Mouse (Mus musculus) C2C12 (cell line): ENCODE data around the gene Zmym4. TPM values are rescaled to one million over a fixed set of nuclear protein-coding genes. Genes with fewer than 3 reads are reported as not detected.

Source experiments
- H3K27me3 ChIP-seq: one replicate; pipeline ENCODE4 v1.6.1; 2011; ENCODE audit not compliant: control insufficient read depth, insufficient read depth, insufficient read length
- H3K36me3 ChIP-seq: one replicate; pipeline ENCODE4 v1.6.1; 2011; ENCODE audit not compliant: control insufficient read depth, insufficient read depth
- H3K4me3 ChIP-seq: one replicate; pipeline ENCODE4 v1.5.1; 2011; ENCODE audit warnings: mild to moderate bottlenecking, control low read depth; ENCODE audit not compliant: poor library complexity, insufficient read depth, severe bottlenecking
- H3K79me2 ChIP-seq: one replicate; pipeline ENCODE4 v1.6.1; 2011; ENCODE audit not compliant: control insufficient read depth, insufficient read depth
- H3K79me3 ChIP-seq: one replicate; pipeline ENCODE4 v1.6.1; 2011; ENCODE audit warnings: low read depth, control low read depth
- H3ac ChIP-seq: one replicate; pipeline ENCODE3; 2011; ENCODE audit warnings: low read depth; ENCODE audit not compliant: control insufficient read depth, insufficient read length
- CEBPB ChIP-seq: IDR thresholded peaks from one replicate; pipeline ENCODE4 v1.6.1; 2011; ENCODE audit warnings: low read depth, mild to moderate bottlenecking, control low read depth, moderate library complexity
- CTCF ChIP-seq: IDR thresholded peaks from one replicate; pipeline ENCODE4 v1.5.1; 2011; ENCODE audit not compliant: control insufficient read depth, insufficient read depth, insufficient read length
- FOSL1 ChIP-seq: IDR thresholded peaks from one replicate; pipeline ENCODE4 v1.8.0; 2011; ENCODE audit warnings: mild to moderate bottlenecking, low read length; ENCODE audit not compliant: poor library complexity, insufficient read depth, severe bottlenecking
- MAX ChIP-seq: IDR thresholded peaks from one replicate; pipeline ENCODE4 v1.6.1; 2011; ENCODE audit warnings: mild to moderate bottlenecking, control low read depth
- MYOD1 ChIP-seq: IDR thresholded peaks from one replicate; pipeline ENCODE4 v1.6.1; 2011; ENCODE audit warnings: low read depth; ENCODE audit not compliant: control insufficient read depth, insufficient read length
- MYOG ChIP-seq: IDR thresholded peaks from one replicate; pipeline ENCODE4 v1.6.1; 2011; ENCODE audit not compliant: control insufficient read depth, insufficient read length; ENCODE audit errors: extremely low read depth
- USF1 ChIP-seq: IDR thresholded peaks from one replicate; pipeline ENCODE4 v1.6.1; 2011; ENCODE audit warnings: low read depth, mild to moderate bottlenecking, control low read depth, moderate library complexity
- polyA plus RNA-seq: library from polyadenylated mRNA; unstranded; fragments of >200 nt; fragmentation: generic; extraction: Trizol; gene quantifications from one replicate; pipeline ENCODE4 v1.2.1, GENCODE M21; 2012; ENCODE audit warnings: missing spikeins

Gene Zmym4
- polyA plus RNA-seq, 1 experiment: 6.7 TPM

DNA sequence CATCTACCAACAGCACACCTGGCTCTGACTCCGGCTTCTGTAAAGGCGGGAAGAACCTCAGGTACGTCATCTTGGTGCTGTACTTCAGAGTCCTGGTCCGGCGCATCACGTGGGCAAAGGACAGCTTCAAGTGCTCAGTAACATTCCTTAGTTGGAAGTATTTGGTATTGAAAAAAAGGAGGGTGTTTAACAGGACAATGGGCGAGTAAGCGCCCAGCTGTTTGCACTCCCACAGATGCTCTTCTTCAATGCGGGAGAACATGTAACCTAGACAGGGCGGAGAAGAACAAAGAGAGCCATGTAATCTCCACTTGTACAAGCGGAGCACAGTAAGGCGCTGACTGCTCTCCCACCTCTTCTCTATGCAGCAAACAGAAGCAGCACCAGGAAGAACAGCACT is 99.2 kb downstream of the Zmym4 start:
- H3K36me3 ChIP-seq: peaks cover 24% of the 10 kb centered on the region
- no peaks in the 10 kb centered on the region for H3K79me2 ChIP-seq
- no peak for TF ChIP-seq USF1
- H3K27me3 ChIP-seq: no peaks in the 10 kb centered on the region
- H3K4me3 ChIP-seq: no peak overlapping the region
- no peak overlapping the region for H3ac ChIP-seq
- H3K79me3 ChIP-seq: no peaks in the 10 kb centered on the region

- peaks cover 16% of the 10 kb centered on the region for H3K36me3 ChIP-seq
- H3K4me3 ChIP-seq: no peak overlapping the region
- no peaks in the 10 kb centered on the region for H3K27me3 ChIP-seq
- H3K79me2 ChIP-seq: no peaks in the 10 kb centered on the region
- H3K79me3 ChIP-seq: no peaks in the 10 kb centered on the region
- TF ChIP-seq MAX (no peak), USF1 (no peak), MYOD1 (no peak), MYOG (no peak), FOSL1 (no peak), CEBPB (no peak), CTCF (no peak)
- no peak overlapping the region for H3ac ChIP-seq
Measured at GRCm38 (mm10) chr4:126861514-126862266, 106.2 kb downstream of the Zmym4 start.

DNA sequence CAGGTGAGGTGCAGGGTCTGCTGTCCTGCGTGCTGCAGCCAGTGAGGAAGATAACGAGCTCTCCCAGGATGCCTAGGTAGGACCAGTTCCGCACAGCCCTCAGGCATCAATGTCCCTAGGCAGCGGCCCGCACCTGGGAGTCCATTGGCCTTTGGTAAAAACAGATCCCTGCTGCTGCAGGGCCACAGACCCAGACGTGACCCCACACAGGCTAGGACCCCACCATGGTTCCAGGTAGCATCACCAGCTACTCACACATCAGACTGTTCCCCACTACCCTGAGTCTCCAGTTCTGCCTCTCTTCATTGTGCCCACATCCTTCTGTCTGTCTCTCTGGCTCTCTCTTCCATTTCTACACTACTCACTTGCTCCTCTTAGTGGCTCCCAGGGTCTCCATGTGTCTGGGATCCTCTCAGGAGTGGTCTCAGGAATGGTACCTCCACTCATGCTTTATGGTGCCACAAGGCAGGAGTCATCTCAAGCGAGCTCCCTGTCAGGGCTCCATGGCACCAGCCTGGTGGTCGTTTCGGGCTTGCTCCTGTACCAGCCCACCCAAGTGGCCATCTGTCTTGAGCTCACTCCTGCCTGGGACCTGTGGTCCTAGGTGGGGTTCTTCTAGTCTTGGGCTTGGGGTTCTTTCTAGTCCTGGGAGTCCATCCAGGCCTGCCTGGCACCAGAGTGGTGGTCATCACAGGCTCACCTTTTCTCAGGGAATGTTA is 107.5 kb downstream of the Zmym4 start:
- Histone ChIP-seq H3K27me3 (no peaks in the 10 kb centered on the region), H3K4me3 (no peak overlapping the region), H3K36me3 (peaks cover 15% of the 10 kb centered on the region), H3K79me2 (no peaks in the 10 kb centered on the region), H3K79me3 (no peaks in the 10 kb centered on the region), H3ac (no peak overlapping the region)
- TF ChIP-seq MYOG: no peak
- TF ChIP-seq USF1: no peak
- no peak for TF ChIP-seq CEBPB

GRCm38 (mm10) chr4:126852971-126853370 is 115.0 kb downstream of the Zmym4 start:
- H3K79me2 ChIP-seq: no peaks in the 10 kb centered on the region
- no peak for TF ChIP-seq FOSL1
- peaks cover 14% of the 10 kb centered on the region for H3K36me3 ChIP-seq
- no peaks in the 10 kb centered on the region for H3K79me3 ChIP-seq
- H3K4me3 ChIP-seq: no peak overlapping the region
- H3K27me3 ChIP-seq: no peaks in the 10 kb centered on the region
- no peak overlapping the region for H3ac ChIP-seq

- no peak overlapping the region for H3K4me3 ChIP-seq
- H3K27me3 ChIP-seq: no peaks in the 10 kb centered on the region
- H3ac ChIP-seq: no peak overlapping the region
- no peaks in the 10 kb centered on the region for H3K79me2 ChIP-seq
- H3K36me3 ChIP-seq: peaks cover 21% of the 10 kb centered on the region
- H3K79me3 ChIP-seq: no peaks in the 10 kb centered on the region
- no peak for TF ChIP-seq FOSL1
- TF ChIP-seq MAX: no peak
- no peak for TF ChIP-seq MYOD1
- no peak for TF ChIP-seq USF1
- no peak for TF ChIP-seq CTCF
- TF ChIP-seq CEBPB: no peak
- no peak for TF ChIP-seq MYOG
Measured at GRCm38 (mm10) chr4:126850778-126851080, 117.2 kb downstream of the Zmym4 start.

DNA sequence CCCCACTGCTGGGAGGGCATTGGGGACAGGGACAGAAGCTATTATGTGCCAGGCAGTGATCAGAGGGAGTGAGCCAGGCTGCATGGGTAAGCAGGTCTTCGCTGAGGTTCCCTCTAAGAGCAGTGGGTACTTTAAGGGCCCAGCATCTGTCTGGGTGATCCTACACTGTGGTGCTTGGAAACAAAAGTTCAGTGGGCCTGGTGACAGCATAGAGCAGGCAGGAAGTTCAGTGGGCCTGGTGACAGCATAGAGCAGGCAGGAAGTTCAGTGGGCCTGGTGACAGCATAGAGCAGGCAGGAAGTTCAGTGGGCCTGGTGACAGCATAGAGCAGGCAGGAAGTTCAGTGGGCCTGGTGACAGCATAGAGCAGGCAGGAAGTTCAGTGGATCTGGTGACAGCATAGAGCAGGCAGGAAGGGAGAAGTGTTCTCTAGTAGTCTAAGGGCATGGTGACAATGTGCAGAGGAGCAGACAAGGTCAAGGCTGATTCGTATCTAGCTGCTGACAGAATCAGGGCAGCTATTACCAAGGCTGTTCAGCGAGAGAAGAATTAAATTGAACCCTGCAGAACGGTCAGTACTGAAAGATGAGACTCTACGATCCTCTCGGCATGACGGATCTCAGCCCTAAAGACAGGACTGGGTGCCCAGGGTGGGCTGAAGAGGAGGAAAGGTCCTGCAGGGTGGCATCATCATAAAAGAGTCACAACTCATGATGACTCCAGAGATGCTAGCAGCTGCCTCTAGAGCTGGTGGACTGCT is 117.7 kb downstream of the Zmym4 start:
- H3K4me3 ChIP-seq: no peak overlapping the region
- no peaks in the 10 kb centered on the region for H3K27me3 ChIP-seq
- no peaks in the 10 kb centered on the region for H3K79me2 ChIP-seq
- no peak overlapping the region for H3ac ChIP-seq
- TF ChIP-seq MYOG: no peak
- TF ChIP-seq MAX: no peak
- no peak for TF ChIP-seq CEBPB
- no peak for TF ChIP-seq USF1
- TF ChIP-seq FOSL1: no peak
- no peak for TF ChIP-seq MYOD1
- TF ChIP-seq CTCF: no peak
- no peaks in the 10 kb centered on the region for H3K79me3 ChIP-seq
- H3K36me3 ChIP-seq: peaks cover 21% of the 10 kb centered on the region
